Mouse (Mus musculus): ENCODE measurements around the gene Syne2.

DNA sequence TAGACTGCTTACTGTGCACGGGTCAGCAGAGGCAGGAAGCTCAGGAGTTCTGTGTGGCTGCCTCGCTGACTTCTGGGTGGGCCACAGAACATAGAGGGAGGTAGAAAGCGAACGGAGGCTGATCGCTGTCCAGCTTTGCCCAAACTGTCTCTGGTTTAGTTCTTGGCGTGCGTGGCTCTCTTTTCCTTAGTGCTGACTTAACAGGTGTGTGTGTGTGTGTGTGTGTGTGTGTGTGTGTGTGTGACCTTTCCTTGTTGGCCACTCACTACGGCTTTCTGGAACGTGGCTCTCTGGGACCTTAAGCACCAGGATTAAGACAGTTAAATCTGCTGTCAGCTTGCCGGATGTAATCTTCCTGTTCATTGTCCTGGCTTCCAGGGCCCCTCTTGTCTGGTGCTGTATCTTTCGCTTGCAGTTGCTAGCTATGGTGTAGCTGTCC is 18.6 kb downstream of the Syne2 start:
- TF ChIP-seq CTCF (IDR thresholded peaks at IDR 0.05; ENCODE audit: low read depth, low read length) (no peak), POLR2A (IDR thresholded peaks at IDR 0.05; ENCODE audit: insufficient read depth, low read length) (no peak)

All from ES-Bruce4 (cell line).